Mouse (Mus musculus) intestine, embryonic 16.5 days (tissue): ENCODE data around the gene Adcy3. TPM values are rescaled to one million over a fixed set of nuclear protein-coding genes. Genes with fewer than 3 reads are reported as not detected.
"Not testable (repeated sequence)": the region's sequence is repeated elsewhere in the genome, so short reads cannot be mapped to it uniquely, and the experiment has no call there.

Experiments
- ATAC-seq: fragments of 200-750 bp; cut with Nextera tagmentation; 2 replicates; pipeline ENCODE4 v1.8.0; 2017; ENCODE audit warnings: moderate TSS enrichment, moderate library complexity
- H3K27ac ChIP-seq: fragments of 300-500 bp; sonication (generic); 2 replicates; pipeline ENCODE4 v1.5.1; 2014; ENCODE audit warnings: mild to moderate bottlenecking, low read length
- H3K27me3 ChIP-seq: fragments of 300-500 bp; sonication (generic); replicated peaks from 2 replicates; pipeline ENCODE4 v1.6.1; 2014; ENCODE audit warnings: low read length, control low read depth, mixed read lengths; ENCODE audit not compliant: control insufficient read depth, insufficient read depth
- H3K36me3 ChIP-seq: fragments of 300-500 bp; sonication (generic); 2 replicates; pipeline ENCODE4 v1.6.1; 2014; ENCODE audit warnings: low read length, control low read depth; ENCODE audit not compliant: control insufficient read depth, insufficient read depth
- H3K4me1 ChIP-seq: fragments of 300-500 bp; sonication (generic); 2 replicates; pipeline ENCODE4 v1.6.1; 2014; ENCODE audit warnings: low read length, control low read depth, mixed read lengths; ENCODE audit not compliant: control insufficient read depth, insufficient read depth
- H3K4me2 ChIP-seq: fragments of 300-500 bp; sonication (generic); 2 replicates; pipeline ENCODE4 v1.6.1; 2014; ENCODE audit warnings: low read depth, low read length, control low read depth
- H3K4me3 ChIP-seq: fragments of 300-500 bp; sonication (generic); 2 replicates; pipeline ENCODE4 v1.5.1; 2014; ENCODE audit warnings: mild to moderate bottlenecking, low read length
- H3K9ac ChIP-seq: fragments of 300-500 bp; sonication (generic); 2 replicates; pipeline ENCODE4 v1.6.1; 2014; ENCODE audit warnings: low read depth, low read length
- H3K9me3 ChIP-seq: fragments of 300-500 bp; sonication (generic); 2 replicates; pipeline ENCODE4 v1.6.1; 2016; ENCODE audit warnings: low read length, control low read depth; ENCODE audit not compliant: control insufficient read depth
- WGBS: fragments of 180-500 bp; shearing (Covaris S2); extraction: QIAGEN DNeasy Blood & Tissue Kit; methylation state at CpG from one replicate; pipeline ENCODE4 v1.1.7; 2014; 5-methylcytosine and 5-hydroxymethylcytosine counted together
- polyA plus RNA-seq: library from polyadenylated mRNA; unstranded; fragments of >200 nt; fragmentation: Nextera tagmentation; extraction: Ambion mirVana; gene quantifications from 2 replicates; pipeline ENCODE4 v1.2.1, GENCODE M21; 2015

Adcy3 gene
- polyA plus RNA-seq, 1 experiment from 2014 or later, result 5.0 TPM

GRCm38 (mm10) chr12:4212908-4213307 is 80.0 kb downstream of the Adcy3 start:
- no peaks in the 10 kb centered on the region for H3K4me1 ChIP-seq
- H3K4me2 ChIP-seq, result no peak overlapping the region
- no peaks in the 10 kb centered on the region for H3K9me3 ChIP-seq
- no peak overlapping the region for H3K27ac ChIP-seq
- H3K36me3 ChIP-seq, result peaks cover 10% of the 10 kb centered on the region
- H3K27me3 ChIP-seq, result no peaks in the 10 kb centered on the region
- peak; percentile 61 for ATAC-seq
- H3K9ac ChIP-seq, result no peak overlapping the region
- WGBS, result 60% methylated on average over 8 of the region's 8 CpGs
- H3K4me3 ChIP-seq, result no peak overlapping the region

DNA sequence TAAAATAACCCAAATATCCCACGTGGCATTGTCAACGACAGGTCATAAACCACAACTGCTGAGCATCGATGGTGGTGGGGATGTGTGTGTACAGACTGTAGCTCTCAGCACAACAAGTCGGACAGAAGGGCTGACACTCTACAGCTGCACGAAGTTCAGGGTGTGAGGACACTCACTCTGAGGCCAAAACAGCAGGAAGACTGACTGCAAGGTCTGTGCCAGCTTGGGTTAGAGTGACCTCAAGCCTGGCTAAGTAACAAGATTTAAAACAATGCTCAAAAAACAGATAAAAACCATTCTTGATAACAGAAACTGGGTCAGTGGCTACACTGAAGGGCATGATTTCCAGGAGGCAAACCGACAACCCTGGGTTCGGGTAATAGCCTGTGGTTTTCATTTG is 97.3 kb downstream of the Adcy3 start:
- Histone ChIP-seq H3K36me3 (peaks cover 4% of the 10 kb centered on the region; the same call in 1 of the 2 replicates), H3K27ac (no peak overlapping the region), H3K27me3 (no peaks in the 10 kb centered on the region), H3K4me1 (peaks cover 5% of the 10 kb centered on the region), H3K9ac (no peak overlapping the region), H3K4me3 (no peak overlapping the region), H3K4me2 (no peak overlapping the region), H3K9me3 (no peaks in the 10 kb centered on the region)
- no peak for ATAC-seq
- 86% methylated on average over 7 of the region's 7 CpGs for WGBS

- ATAC-seq, result no peak
- H3K36me3 ChIP-seq, result no peaks in the 10 kb centered on the region
- no peak overlapping the region for H3K27ac ChIP-seq
- no peaks in the 10 kb centered on the region for H3K9me3 ChIP-seq
- H3K27me3 ChIP-seq, result no peaks in the 10 kb centered on the region
- 35% methylated on average over 4 of the region's 4 CpGs for WGBS
- peak overlapping the region; percentile 23 for H3K9ac ChIP-seq
- H3K4me2 ChIP-seq, result peak overlapping the region; percentile 68
- peaks cover 5% of the 10 kb centered on the region for H3K4me1 ChIP-seq
- H3K4me3 ChIP-seq, result peak overlapping the region; percentile 73
Measured at GRCm38 (mm10) chr12:4232777-4233176, 99.9 kb downstream of the Adcy3 start.

DNA sequence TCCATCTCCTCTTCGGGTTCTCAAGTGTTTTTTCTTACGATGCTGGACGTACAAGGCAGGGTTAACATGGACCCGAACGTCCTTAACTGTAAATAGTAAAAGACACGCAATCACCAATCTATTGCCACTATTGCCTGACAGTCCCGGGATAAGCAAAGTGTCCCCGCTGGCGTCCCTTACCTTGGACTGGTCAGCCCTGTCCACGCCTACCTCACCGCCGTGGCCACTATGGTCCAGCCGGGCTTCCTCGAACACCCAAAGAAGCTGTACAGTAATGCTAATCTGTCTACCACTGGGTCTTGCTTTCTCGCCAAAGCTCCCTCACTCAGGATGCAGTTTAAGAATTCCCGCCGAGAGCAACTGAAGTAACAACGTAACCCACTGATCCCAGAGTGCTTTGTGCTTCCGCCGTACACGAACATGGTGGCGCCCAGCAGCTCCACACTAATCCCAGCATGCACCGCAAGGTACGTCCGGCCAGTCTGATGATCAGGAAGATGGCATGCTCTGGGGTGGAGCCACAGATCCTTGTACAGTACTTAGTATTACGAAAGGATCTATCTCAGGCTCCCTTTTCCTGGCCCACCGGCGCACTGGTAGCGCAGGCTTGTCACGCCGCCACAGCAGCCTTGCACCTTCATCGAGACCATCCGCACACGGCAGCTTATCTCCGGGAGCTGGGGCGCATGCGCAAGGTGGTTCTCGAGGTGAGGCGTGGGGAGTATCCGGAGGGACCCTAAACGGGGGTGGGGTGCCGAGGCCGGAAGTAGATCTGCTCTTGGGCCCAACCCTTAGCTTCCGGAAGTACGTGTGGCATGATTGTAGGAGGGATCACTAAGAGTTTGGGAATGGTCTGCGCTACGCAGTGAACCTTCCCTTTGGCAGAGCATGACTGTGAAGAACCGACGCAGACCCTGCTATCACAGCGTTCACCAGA is 100.9 kb downstream of the Adcy3 start, which contains the start of the genes Ptrhd1 and Cenpo:
Gene Ptrhd1, plus strand, starts transcription at position 456 of the 937 bp plus-strand sequence.
Gene Cenpo, minus strand, starts transcription at position 723 of the 937 bp plus-strand sequence.
- Histone ChIP-seq H3K4me3 (peak within 1 kb of the TSS; percentile 73), H3K27me3 (no peaks in the 10 kb centered on the region), H3K36me3 (no peaks in the 10 kb centered on the region), H3K9me3 (no peaks in the 10 kb centered on the region), H3K27ac (peak within 1 kb of the TSS; percentile 96), H3K4me1 (peaks cover 5% of the 10 kb centered on the region), H3K9ac (peak within 1 kb of the TSS; percentile 78), H3K4me2 (peak within 1 kb of the TSS; percentile 68)
- under 1% methylated on average over 50 of the region's 50 CpGs for WGBS
- peak; percentile 99 for ATAC-seq

GRCm38 (mm10) chr12:4237481-4237880 is 104.6 kb downstream of the Adcy3 start:
- 93% methylated on average over 15 of the region's 15 CpGs for WGBS
- Histone ChIP-seq H3K27me3 (no peaks in the 10 kb centered on the region), H3K4me2 (no peak overlapping the region), H3K4me1 (peaks cover 4% of the 10 kb centered on the region), H3K4me3 (no peak overlapping the region), H3K9me3 (no peaks in the 10 kb centered on the region), H3K9ac (no peak overlapping the region), H3K27ac (no peak overlapping the region), H3K36me3 (no peaks in the 10 kb centered on the region)
- no peak for ATAC-seq

DNA sequence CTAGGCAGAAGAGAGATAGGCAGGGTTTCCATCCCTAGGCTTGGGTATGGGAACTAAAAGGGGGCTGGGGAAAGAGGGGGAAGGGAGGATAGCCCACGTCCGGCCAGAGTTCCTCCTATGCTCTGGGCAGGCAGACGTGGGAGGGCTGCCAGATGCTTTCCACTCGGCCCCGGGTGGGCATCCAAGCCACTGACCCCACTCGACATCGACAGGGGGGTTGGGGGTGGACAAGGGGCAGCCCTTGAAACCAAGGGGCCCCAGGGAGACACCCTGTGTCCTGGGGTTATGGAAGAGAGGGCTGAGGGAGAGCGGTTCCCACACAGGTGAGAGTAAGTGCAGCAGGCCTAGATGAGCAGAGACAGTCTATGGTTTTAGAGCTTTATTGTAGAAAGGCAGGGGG is 107.4 kb downstream of the Adcy3 start:
- H3K9ac ChIP-seq, H3K9me3 ChIP-seq, H3K4me1 ChIP-seq, H3K4me2 ChIP-seq, ATAC-seq, H3K4me3 ChIP-seq, H3K27me3 ChIP-seq, H3K36me3 ChIP-seq, H3K27ac ChIP-seq: not testable (repeated sequence)
- 67% methylated on average over 8 of the region's 8 CpGs for WGBS

DNA sequence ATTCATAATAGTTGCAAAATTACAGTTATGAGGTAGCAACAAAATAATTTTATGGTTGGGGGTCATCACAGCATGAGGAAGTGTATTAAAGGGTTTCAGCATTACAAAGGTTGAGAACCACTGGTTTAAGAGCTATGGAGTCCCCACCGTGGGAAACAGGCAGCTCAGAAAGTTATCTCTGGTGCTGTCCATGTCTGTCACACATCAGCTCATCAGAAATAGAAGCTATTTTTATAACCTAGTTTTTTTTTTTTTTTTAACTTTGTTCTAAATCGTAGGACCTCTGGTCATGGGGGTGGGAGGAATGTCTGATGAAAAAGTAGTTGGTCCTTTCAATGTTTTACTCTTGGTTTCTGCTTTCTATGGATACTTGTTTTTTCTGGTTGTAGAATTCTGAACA is 110.9 kb downstream of the Adcy3 start:
- 87% methylated on average over 2 of the region's 2 CpGs for WGBS

GRCm38 (mm10) chr12:4245742-4246141 is 112.8 kb downstream of the Adcy3 start:
- H3K27me3 ChIP-seq, result no peaks in the 10 kb centered on the region
- 66% methylated on average over 10 of the region's 10 CpGs for WGBS
- H3K4me1 ChIP-seq, result no peaks in the 10 kb centered on the region
- no peaks in the 10 kb centered on the region for H3K9me3 ChIP-seq
- no peaks in the 10 kb centered on the region for H3K36me3 ChIP-seq
- no peak overlapping the region for H3K4me2 ChIP-seq
- no peak overlapping the region for H3K4me3 ChIP-seq
- ATAC-seq, result peak; percentile 79
- no peak overlapping the region for H3K9ac ChIP-seq
- H3K27ac ChIP-seq, result no peak overlapping the region

More for the DNA sequence above, 110.9 kb downstream of the Adcy3 start:
- no peak overlapping the region for H3K9ac ChIP-seq
- no peak overlapping the region for H3K4me2 ChIP-seq
- no peaks in the 10 kb centered on the region for H3K9me3 ChIP-seq
- H3K27me3 ChIP-seq, result no peaks in the 10 kb centered on the region
- H3K4me1 ChIP-seq, result no peaks in the 10 kb centered on the region
- no peaks in the 10 kb centered on the region for H3K36me3 ChIP-seq
- no peak for ATAC-seq
- no peak overlapping the region for H3K4me3 ChIP-seq
- H3K27ac ChIP-seq, result no peak overlapping the region

DNA sequence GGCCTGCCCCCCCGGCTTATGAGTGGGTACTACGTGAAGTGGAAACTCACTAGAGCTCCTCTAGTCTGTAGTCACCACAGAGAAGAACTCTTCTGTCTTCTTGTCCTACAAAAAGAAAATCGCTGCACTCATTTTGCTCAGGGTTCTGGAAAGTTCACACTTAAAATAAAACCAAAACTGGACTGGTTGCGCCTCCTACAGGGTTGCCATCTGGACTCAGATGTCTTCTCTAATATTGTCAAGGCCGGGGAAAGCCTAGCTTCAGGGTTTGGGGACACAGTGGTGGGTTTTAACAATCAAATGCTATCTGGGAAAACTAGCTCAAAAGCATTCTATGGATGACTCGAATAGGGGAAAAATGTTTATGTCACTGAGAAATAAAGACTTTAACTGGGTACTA is 116.9 kb downstream of the Adcy3 start:
- Histone ChIP-seq H3K4me1 (no peaks in the 10 kb centered on the region), H3K27me3 (no peaks in the 10 kb centered on the region), H3K9ac (no peak overlapping the region), H3K4me3 (no peak overlapping the region), H3K9me3 (no peaks in the 10 kb centered on the region), H3K27ac (no peak overlapping the region), H3K36me3 (no peaks in the 10 kb centered on the region), H3K4me2 (no peak overlapping the region)
- 87% methylated on average over 6 of the region's 6 CpGs for whole genome bisulfite sequencing
- ATAC-seq, result no peak
